Mouse (Mus musculus) megakaryocyte progenitor cell, adult 5-6 weeks (primary cell): ENCODE data around the gene Clca3b. TPM values are rescaled to one million over a fixed set of nuclear protein-coding genes. Genes with fewer than 3 reads are reported as not detected.

Experiments
- total RNA-seq, 2 experiments: library from RNA; stranded (forward) in 1 of 2; stranded (reverse) in 1 of 2; fragments of 157-497, 149-512 nt in 1 of 2; fragments of 200-1000 nt in 1 of 2; gene quantifications; 2 replicates each; pipeline versions ENCODE4 v1.2.3 to v1.2.4; 2015 to 2017

Gene Clca3b
- total RNA-seq, 2 experiments from 2014 or later = not detected

Other genes starting within 250 kb of the Clca3b start
- gene Sh3glb1, start 129.0 kb downstream of the Clca3b start, total RNA-seq (2015) = 54.3 and 70.0 TPM in 2 replicates
- gene Sh3glb1, start 129.0 kb downstream of the Clca3b start, total RNA-seq (2017) = 25.5 and 30.3 TPM in 2 replicates
- gene Clca3a1, start 88.4 kb downstream of the Clca3b start, total RNA-seq (2015) = 1.7 and 2.0 TPM in 2 replicates
- 0.92 and 2.3 TPM in 2 replicates for gene Clca3a1, start 88.4 kb downstream of the Clca3b start, total RNA-seq (2017)
- gene Clca3a2, start 29.9 kb downstream of the Clca3b start, total RNA-seq (2015) = not detected in 2 replicates
- not detected in 2 replicates for gene Clca3a2, start 29.9 kb downstream of the Clca3b start, total RNA-seq (2017)
- not detected in 2 replicates for gene Clca4b, start 83.2 kb upstream of the Clca3b start, total RNA-seq (2015)
- gene Clca4b, start 83.2 kb upstream of the Clca3b start, total RNA-seq (2017) = not detected in 2 replicates
- not detected in 2 replicates for gene Clca4a, start 125.7 kb upstream of the Clca3b start, total RNA-seq (2015)
- not detected in 2 replicates for gene Clca4a, start 125.7 kb upstream of the Clca3b start, total RNA-seq (2017)
- gene Clca1, start 183.4 kb upstream of the Clca3b start, total RNA-seq (2015) = not detected in 2 replicates
- not detected in 2 replicates for gene Clca1, start 183.4 kb upstream of the Clca3b start, total RNA-seq (2017)